Mouse (Mus musculus) limb, embryonic 15.5 days (tissue): ENCODE data around the gene Adsl. TPM values are rescaled to one million over a fixed set of nuclear protein-coding genes. Genes with fewer than 3 reads are reported as not detected.

Experiments used
- ATAC-seq: fragments of 200-750 bp; cut with Nextera tagmentation; 2 replicates; pipeline ENCODE4 v1.8.0; 2017; ENCODE audit warnings: low read depth, moderate TSS enrichment; ENCODE audit not compliant: insufficient number of reproducible peaks, low FRiP score, low TSS enrichment
- H3K27ac ChIP-seq: fragments of 300-500 bp; sonication (generic); 2 replicates; pipeline ENCODE4 v1.5.1; 2015; ENCODE audit warnings: moderate library complexity, mild to moderate bottlenecking, inconsistent platforms
- H3K27me3 ChIP-seq: fragments of 300-500 bp; sonication (generic); 2 replicates; pipeline ENCODE4 v1.6.1; 2015; ENCODE audit warnings: inconsistent platforms
- H3K36me3 ChIP-seq: fragments of 300-500 bp; sonication (generic); 2 replicates; pipeline ENCODE4 v1.6.1; 2015; ENCODE audit warnings: inconsistent platforms
- H3K4me1 ChIP-seq: fragments of 300-500 bp; sonication (generic); 2 replicates; pipeline ENCODE4 v1.6.1; 2015; ENCODE audit warnings: inconsistent platforms
- H3K4me2 ChIP-seq: fragments of 300-500 bp; sonication (generic); 2 replicates; pipeline ENCODE4 v1.6.1; 2015; ENCODE audit warnings: mild to moderate bottlenecking, inconsistent platforms
- H3K4me3 ChIP-seq: fragments of 300-500 bp; sonication (generic); 2 replicates; pipeline ENCODE4 v1.5.1; 2015; ENCODE audit warnings: mild to moderate bottlenecking, inconsistent platforms
- H3K9ac ChIP-seq: fragments of 300-500 bp; sonication (generic); 2 replicates; pipeline ENCODE4 v1.6.1; 2015; ENCODE audit warnings: inconsistent platforms
- H3K9me3 ChIP-seq: fragments of 300-500 bp; sonication (generic); 2 replicates; pipeline ENCODE4 v1.6.1; 2016; ENCODE audit warnings: inconsistent platforms
- WGBS: fragments of 180-500 bp; shearing (Covaris S2); methylation state at CpG from one replicate; pipeline ENCODE4 v1.1.7; 2015; 5-methylcytosine and 5-hydroxymethylcytosine counted together
- microRNA-seq: library from miRNA; unstranded; fragments of <30 nt; microRNA quantifications from one replicate; pipeline ENCODE4, GENCODE M21; 2016
- polyA plus RNA-seq: library from polyadenylated mRNA; unstranded; fragments of >200 nt; fragmentation: Nextera tagmentation; extraction: Ambion mirVana; gene quantifications from 2 replicates; pipeline ENCODE4 v1.2.1, GENCODE M21; 2015

Gene Adsl
- polyA plus RNA-seq, 1 experiment from 2014 or later, result 140 TPM

- Histone ChIP-seq H3K27ac (no peak overlapping the region), H3K36me3 (peaks cover 91% of the 10 kb centered on the region), H3K9me3 (no peaks in the 10 kb centered on the region), H3K4me1 (no peaks in the 10 kb centered on the region), H3K27me3 (no peaks in the 10 kb centered on the region), H3K4me3 (no peak overlapping the region), H3K9ac (no peak overlapping the region), H3K4me2 (no peak overlapping the region)
- 77% methylated on average over 4 of the region's 4 CpGs for WGBS
- no peak for ATAC-seq
Measured at GRCm38 (mm10) chr15:81012359-81012758, 64.1 kb downstream of the Adsl start.

- no peaks in the 10 kb centered on the region for H3K4me1 ChIP-seq
- no peaks in the 10 kb centered on the region for H3K27me3 ChIP-seq
- no peak for ATAC-seq
- H3K9me3 ChIP-seq, result no peaks in the 10 kb centered on the region
- no peak overlapping the region for H3K9ac ChIP-seq
- H3K4me2 ChIP-seq, result no peak overlapping the region
- no peak overlapping the region for H3K4me3 ChIP-seq
- WGBS, result 82% methylated on average over 7 of the region's 7 CpGs
- H3K36me3 ChIP-seq, result peaks cover 94% of the 10 kb centered on the region
- no peak overlapping the region for H3K27ac ChIP-seq
Measured at GRCm38 (mm10) chr15:81013186-81013585, 64.9 kb downstream of the Adsl start.

GRCm38 (mm10) chr15:81015068-81015744 is 66.9 kb downstream of the Adsl start:
- no peak overlapping the region for H3K4me3 ChIP-seq
- no peaks in the 10 kb centered on the region for H3K4me1 ChIP-seq
- no peak overlapping the region for H3K9ac ChIP-seq
- H3K36me3 ChIP-seq, result peaks cover 97% of the 10 kb centered on the region
- no peaks in the 10 kb centered on the region for H3K9me3 ChIP-seq
- WGBS, result 77% methylated on average over 5 of the region's 5 CpGs
- no peak for ATAC-seq
- H3K27me3 ChIP-seq, result no peaks in the 10 kb centered on the region
- H3K4me2 ChIP-seq, result no peak overlapping the region
- H3K27ac ChIP-seq, result no peak overlapping the region

- WGBS, result 91% methylated on average over 9 of the region's 10 CpGs
Measured at GRCm38 (mm10) chr15:81016488-81016887, 68.2 kb downstream of the Adsl start.

GRCm38 (mm10) chr15:81017308-81017707 is 69.0 kb downstream of the Adsl start:
- ATAC-seq, result no peak
- Histone ChIP-seq H3K9ac (no peak overlapping the region), H3K27me3 (no peaks in the 10 kb centered on the region), H3K4me3 (no peak overlapping the region), H3K4me1 (no peaks in the 10 kb centered on the region), H3K36me3 (peaks cover 96% of the 10 kb centered on the region), H3K27ac (no peak overlapping the region), H3K9me3 (no peaks in the 10 kb centered on the region), H3K4me2 (no peak overlapping the region)
- WGBS, result 86% methylated on average over 7 of the region's 7 CpGs

More at GRCm38 (mm10) chr15:81016488-81016887, 68.2 kb downstream of the Adsl start:
- H3K27ac ChIP-seq, result no peak overlapping the region
- no peak overlapping the region for H3K4me2 ChIP-seq
- H3K36me3 ChIP-seq, result peaks cover 95% of the 10 kb centered on the region
- no peak for ATAC-seq
- no peak overlapping the region for H3K4me3 ChIP-seq
- no peak overlapping the region for H3K9ac ChIP-seq
- H3K27me3 ChIP-seq, result no peaks in the 10 kb centered on the region
- H3K4me1 ChIP-seq, result no peaks in the 10 kb centered on the region
- H3K9me3 ChIP-seq, result no peaks in the 10 kb centered on the region

Small RNA genes lying within 50 kb of the gene (microRNA-seq; reads per million reads assigned to microRNA genes)
- gene Mir5113, result 8.8 reads per million, percentile 22 among the genes with 10 or more reads in this experiment

Other genes starting within 250 kb of the Adsl start
- gene Tnrc6b, start 237.2 kb upstream of the Adsl start, polyA plus RNA-seq, result 24.1 and 25.7 TPM in 2 replicates
- 26.0 and 34.0 TPM in 2 replicates for gene Sgsm3, start 29.3 kb downstream of the Adsl start, polyA plus RNA-seq
- 29.4 TPM in 2 replicates for gene Mrtfa, start 242.3 kb downstream of the Adsl start, polyA plus RNA-seq